In the genomic region with DNA sequence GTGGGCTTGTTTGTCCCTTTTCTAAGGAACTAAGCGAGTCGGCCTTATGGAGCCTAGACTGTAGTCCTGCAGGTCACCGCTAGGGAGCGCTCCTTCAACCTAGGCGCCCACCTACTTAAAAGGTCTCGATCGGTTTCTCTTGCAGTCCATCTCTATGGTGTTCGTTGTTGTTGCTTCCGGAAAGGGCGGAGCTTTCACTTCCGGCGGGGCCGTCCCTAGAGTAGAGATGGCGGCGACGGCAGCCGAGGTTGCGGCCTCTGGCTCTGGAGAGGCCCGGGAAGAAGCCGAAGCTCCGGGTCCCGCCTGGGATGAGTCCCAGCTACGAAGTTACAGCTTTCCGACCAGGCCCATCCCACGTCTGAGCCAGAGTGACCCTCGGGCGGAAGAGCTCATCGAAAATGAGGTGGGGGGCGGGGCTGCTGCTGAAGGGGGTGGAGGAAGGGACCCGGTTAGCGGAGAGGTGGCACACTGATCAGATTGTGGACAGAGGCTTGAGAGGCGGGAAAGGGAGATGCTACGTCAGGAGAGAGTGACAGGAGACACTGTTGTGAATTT, we compare ENCODE assay signal across 7 mouse cellular contexts. TPM values are rescaled to one million over a fixed set of nuclear protein-coding genes. Genes with fewer than 3 reads are reported as not detected.
A peak's percentile ranks its signal among the peaks of the same experiment; 100 is the strongest.
DNase-seq lines count a peak whose midpoint lies in the region; ATAC-seq lines count a peak whose summit lies in the region.

A gene (plus strand): TSS at position 199 of the 555 bp plus-strand sequence.

- peak; percentile 94 for DNase-seq in adrenal gland, adult 2 months
- DNase-seq in embryo, embryonic 11.5 days (ENCODE audit: low read depth, low spot score): peak; percentile 93
- DNase-seq in gastrocnemius, postnatal 36 days: peak; percentile 90 to 94
- peak; percentile 92 to 97 for DNase-seq in left cerebral cortex, postnatal 25 days (ENCODE audit: low spot score in 2 of 2)
- peak; percentile 95 for DNase-seq in midbrain, embryonic 10.5 days (ENCODE audit: low spot score)
- peak; percentile 92 for DNase-seq in right cerebral cortex, postnatal 4 days

- peak within 1 kb of the TSS; percentile 83 for H3K27ac ChIP-seq in intestine, embryonic 15.5 days
- peak within 1 kb of the TSS; percentile 91 for H3K27ac ChIP-seq in midbrain, embryonic 10.5 days (replicated peaks)

- intact Hi-C loops in gastrocnemius, postnatal 36 days (cut with DNase I): no loop called here
- intact Hi-C loops in left cerebral cortex, postnatal 25 days (cut with DNase I): loop anchor here (1.0 kb wide), 1 partner anchor 8 kb away; no protein-coding TSS in a partner anchor

- peak within 1 kb of the TSS; percentile 78 for H3K4me3 ChIP-seq in intestine, embryonic 15.5 days (replicated peaks)
- peak within 1 kb of the TSS; percentile 75 for H3K4me3 ChIP-seq in midbrain, embryonic 10.5 days

- peak; percentile 99 for ATAC-seq in intestine, embryonic 15.5 days

- H3K9ac ChIP-seq in intestine, embryonic 15.5 days: peak within 1 kb of the TSS; percentile 74

- no peaks in the 10 kb centered on the region for H3K9me3 ChIP-seq in intestine, embryonic 15.5 days
- H3K9me3 ChIP-seq in midbrain, embryonic 10.5 days (replicated peaks): no peaks in the 10 kb centered on the region

- peaks cover 13% of the 10 kb centered on the region; the same call in 1 of the 2 replicates for H3K36me3 ChIP-seq in intestine, embryonic 15.5 days
- H3K36me3 ChIP-seq in midbrain, embryonic 10.5 days: peaks cover 37% of the 10 kb centered on the region

- no peaks in the 10 kb centered on the region for H3K27me3 ChIP-seq in intestine, embryonic 15.5 days (replicated peaks)
- peaks cover 12% of the 10 kb centered on the region for H3K27me3 ChIP-seq in midbrain, embryonic 10.5 days (ENCODE audit: low read depth, poor library complexity, severe bottlenecking)

- under 1% methylated on average over 33 of the region's 33 CpGs for WGBS in intestine, embryonic 15.5 days
- WGBS in midbrain, embryonic 10.5 days: under 1% methylated on average over 33 of the region's 33 CpGs

- peaks cover 11% of the 10 kb centered on the region for H3K4me1 ChIP-seq in intestine, embryonic 15.5 days (replicated peaks)
- peaks cover 15% of the 10 kb centered on the region for H3K4me1 ChIP-seq in midbrain, embryonic 10.5 days

- peak within 1 kb of the TSS; percentile 69 for H3K4me2 ChIP-seq in intestine, embryonic 15.5 days (replicated peaks)

RNA-seq across cellular contexts. Expression of the gene that starts here (rescaled TPM):
- total RNA-seq in adrenal gland, adult 2 months (2021): 10 to 100 TPM; 21.2 to 25.7 TPM
- polyA plus RNA-seq in adrenal gland, adult 2 months (2012; rRNA removed): 7.3 and 10.6 TPM in 2 replicates
- 10 to 100 TPM; 93.2 to 95.3 TPM for total RNA-seq in gastrocnemius, postnatal 36 days (2021)
- 25.4 and 26.3 TPM in 2 replicates for polyA plus RNA-seq in intestine, embryonic 15.5 days (2015; fragmentation: Nextera tagmentation; extraction: Ambion mirVana)
- 10 to 100 TPM; 34.1 to 34.7 TPM for total RNA-seq in left cerebral cortex, postnatal 25 days (2021)
- 42.1 and 47.9 TPM in 2 replicates for polyA plus RNA-seq in midbrain, embryonic 10.5 days (2016; fragmentation: Nextera tagmentation; extraction: Ambion mirVana)

Comparison
In these comparisons a context has a peak if more than half of its experiments do, and no peak if none do; other contexts are left out.
1. Peak in every context shown above with its lines: DNase-seq, ATAC-seq, H3K4me3 ChIP-seq and H3K27ac ChIP-seq.